Mouse (Mus musculus) layer of hippocampus, adult 2 months (tissue): Measurements from ENCODE around the gene Dscam. TPM values are rescaled to one million over a fixed set of nuclear protein-coding genes. Genes with fewer than 3 reads are reported as not detected.

Experiments
- DNase-seq, 2 experiments: peaks; one replicate each; pipeline ENCODE4 v3.0.0; 2022; ENCODE audit warnings: low spot score in 2 of 2
- H3K27ac ChIP-seq: fragments of 200-600 bp; 2 replicates; pipeline ENCODE4 v1.8.1; 2022
- H3K4me3 ChIP-seq: fragments of 200-600 bp; 2 replicates; pipeline ENCODE4 v1.8.1; 2022; ENCODE audit warnings: mild to moderate bottlenecking
- CTCF ChIP-seq: fragments of 200-600 bp; conservative IDR thresholded peaks from 2 replicates; pipeline ENCODE4 v1.8.1; 2022; ENCODE audit warnings: antibody characterized with exemption, mild to moderate bottlenecking, moderate library complexity
- total RNA-seq, 2 experiments: library from RNA; stranded (reverse); gene quantifications; 2 replicates each; pipeline ENCODE4 v1.2.3; 2021

Gene Dscam
- total RNA-seq, 2 experiments from 2014 or later: 36.8 to 41.0 TPM

DNA sequence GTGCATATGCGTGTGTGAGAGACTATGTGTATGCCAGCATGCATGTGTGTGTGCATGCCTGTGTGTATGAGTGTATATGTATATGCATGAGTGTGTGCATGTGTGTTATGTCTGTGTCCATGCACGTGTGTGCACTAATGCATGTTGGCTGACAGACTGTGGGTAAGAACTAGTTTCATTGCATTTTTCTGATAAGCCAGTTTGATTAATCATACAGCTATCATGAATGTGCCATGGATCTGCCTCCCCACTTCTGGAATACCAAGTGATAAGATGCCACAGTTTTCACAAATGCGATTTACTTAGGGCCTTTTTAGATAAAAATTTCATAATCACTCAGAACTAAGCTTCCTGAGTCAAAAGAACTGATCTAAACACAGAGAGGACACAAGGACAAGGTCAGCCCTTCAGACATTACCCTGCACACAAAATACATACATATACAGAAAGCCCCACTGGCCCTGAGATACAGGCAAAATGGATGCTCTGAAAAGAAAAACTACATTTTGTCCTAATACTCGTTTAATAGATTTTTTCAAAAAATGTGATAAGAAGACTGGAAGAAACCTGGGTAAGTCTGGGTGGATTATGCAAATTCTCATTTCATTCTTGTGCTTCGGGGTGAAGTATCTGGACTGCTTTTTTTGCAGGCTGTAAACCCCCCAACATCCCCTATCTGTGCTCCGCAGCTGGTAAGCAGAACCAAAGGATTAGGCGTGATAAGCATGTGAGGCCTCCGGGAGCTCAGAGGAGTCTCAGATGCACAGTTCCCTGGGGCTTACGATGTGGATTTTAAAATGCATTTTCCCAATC, 164.3 kb downstream of the Dscam start:
- H3K4me3 ChIP-seq: no peak overlapping the region
- H3K27ac ChIP-seq: no peak overlapping the region
- no peak for DNase-seq
- TF ChIP-seq CTCF: no peak

DNA sequence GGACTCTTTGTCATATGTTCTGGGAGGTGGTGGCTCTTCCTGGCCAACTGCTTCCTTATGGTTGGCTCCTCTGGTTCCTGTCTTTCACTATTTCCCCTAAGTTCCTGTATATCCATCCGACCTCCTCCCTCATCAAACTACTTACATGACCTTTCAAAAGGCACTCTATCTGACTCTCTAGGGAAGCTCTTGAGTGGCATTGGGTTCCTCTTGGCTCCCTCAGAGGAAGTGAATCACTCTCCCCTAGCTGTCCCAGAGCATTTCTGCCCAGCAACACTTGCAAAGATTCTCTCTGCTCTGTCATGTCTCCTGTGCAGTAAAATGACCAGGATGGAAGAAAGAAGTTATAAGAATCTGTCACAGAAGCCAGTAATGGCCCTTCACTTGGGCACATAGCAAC, 166.6 kb downstream of the Dscam start:
- H3K4me3 ChIP-seq: no peak overlapping the region
- no peak for DNase-seq
- no peak overlapping the region for H3K27ac ChIP-seq
- no peak for TF ChIP-seq CTCF

DNA sequence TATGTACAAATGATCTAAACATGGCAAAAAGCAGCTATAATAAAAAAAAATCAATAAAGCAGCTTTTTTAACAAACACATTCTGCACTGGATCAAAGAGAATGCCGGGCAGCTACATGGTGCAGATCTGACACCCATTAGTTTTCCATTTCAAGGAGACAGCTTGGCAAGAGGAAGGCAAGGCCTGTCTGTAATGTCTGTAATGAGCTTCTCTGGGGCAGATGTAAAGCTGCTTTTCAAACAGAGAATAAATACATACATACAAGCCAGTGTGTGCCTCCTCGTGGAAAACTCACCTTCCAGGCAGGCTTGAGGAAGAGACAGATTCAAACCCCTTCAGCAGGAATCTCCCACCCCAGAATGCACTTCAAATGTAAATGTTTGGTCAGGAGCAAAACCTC, 167.7 kb downstream of the Dscam start:
- DNase-seq: no peak
- no peak overlapping the region for H3K4me3 ChIP-seq
- peak overlapping the region; percentile 14; the same call in 1 of the 2 replicates for H3K27ac ChIP-seq
- TF ChIP-seq CTCF: no peak

GRCm38 (mm10) chr16:97002189-97002588, 168.4 kb downstream of the Dscam start:
- peak; percentile 74 to 82 for DNase-seq
- Histone ChIP-seq H3K4me3 (no peak overlapping the region), H3K27ac (peak overlapping the region; percentile 3; the same call in 1 of the 2 replicates)
- no peak for TF ChIP-seq CTCF

GRCm38 (mm10) chr16:96996854-96997253, 173.7 kb downstream of the Dscam start:
- no peak for TF ChIP-seq CTCF
- Histone ChIP-seq H3K4me3 (no peak overlapping the region), H3K27ac (no peak overlapping the region)
- peak; percentile 73 to 75 for DNase-seq

DNA sequence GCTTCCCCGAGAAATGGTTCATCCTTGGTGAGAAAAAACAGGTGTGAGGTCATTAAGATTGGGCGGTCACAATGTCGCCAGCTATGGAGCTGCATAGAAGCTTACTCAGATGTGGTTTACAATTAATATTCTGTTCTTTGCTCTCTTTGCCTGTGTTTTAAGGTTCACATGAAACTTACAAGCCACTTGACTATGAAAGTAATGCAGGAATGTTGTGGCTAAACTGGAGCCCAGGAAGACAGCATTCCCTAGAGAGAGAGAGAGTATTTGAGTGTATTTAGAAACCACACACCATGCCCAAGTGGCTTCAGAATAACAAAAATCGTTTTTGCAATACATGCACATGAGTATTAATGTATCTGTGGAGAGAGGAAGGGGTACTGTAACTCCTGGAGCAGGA, 174.7 kb downstream of the Dscam start:
- no peak for DNase-seq
- Histone ChIP-seq H3K4me3 (no peak overlapping the region), H3K27ac (no peak overlapping the region)
- TF ChIP-seq CTCF: no peak

DNA sequence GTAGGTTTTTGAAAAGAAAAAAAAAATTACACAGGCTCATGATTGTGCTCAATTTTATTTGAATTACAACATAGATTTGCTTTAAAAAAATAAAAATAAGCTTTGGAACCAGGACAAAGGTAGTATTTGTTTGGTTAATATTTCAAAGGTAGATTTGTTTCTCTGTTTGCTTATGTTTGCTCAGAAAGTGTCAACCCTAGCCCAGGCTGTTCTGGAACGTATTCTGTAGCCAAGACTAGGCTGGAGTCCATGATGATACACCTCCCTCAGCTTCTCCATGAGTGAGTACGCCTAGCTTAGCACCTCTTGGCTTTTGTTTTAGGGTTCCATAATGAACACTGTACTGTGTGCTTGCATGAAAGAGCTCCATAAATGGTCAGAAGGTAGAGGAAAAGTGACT, 183.2 kb downstream of the Dscam start:
- no peak overlapping the region for H3K4me3 ChIP-seq
- TF ChIP-seq CTCF: no peak
- DNase-seq: no peak
- H3K27ac ChIP-seq: no peak overlapping the region

DNA sequence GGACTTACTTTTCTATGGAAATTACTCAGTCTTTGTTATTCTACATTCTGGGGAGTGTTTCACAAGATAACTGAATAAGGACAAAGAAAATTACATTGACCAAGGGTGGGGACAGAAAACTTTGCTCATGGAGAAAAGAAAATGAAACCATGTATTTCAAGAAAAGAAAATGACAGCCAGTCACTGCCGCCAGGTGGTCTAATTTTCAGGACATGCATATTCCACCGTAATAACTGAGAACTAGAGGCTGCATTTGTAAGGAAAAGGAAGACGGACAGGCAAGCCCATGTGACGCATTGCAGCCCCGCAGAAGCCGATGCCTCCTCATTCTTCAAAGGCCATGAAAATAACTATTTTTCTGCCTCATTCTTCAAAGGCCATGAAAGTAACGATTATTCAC, 197.3 kb downstream of the Dscam start:
- no peak overlapping the region for H3K27ac ChIP-seq
- DNase-seq: no peak
- no peak for TF ChIP-seq CTCF
- H3K4me3 ChIP-seq: no peak overlapping the region

DNA sequence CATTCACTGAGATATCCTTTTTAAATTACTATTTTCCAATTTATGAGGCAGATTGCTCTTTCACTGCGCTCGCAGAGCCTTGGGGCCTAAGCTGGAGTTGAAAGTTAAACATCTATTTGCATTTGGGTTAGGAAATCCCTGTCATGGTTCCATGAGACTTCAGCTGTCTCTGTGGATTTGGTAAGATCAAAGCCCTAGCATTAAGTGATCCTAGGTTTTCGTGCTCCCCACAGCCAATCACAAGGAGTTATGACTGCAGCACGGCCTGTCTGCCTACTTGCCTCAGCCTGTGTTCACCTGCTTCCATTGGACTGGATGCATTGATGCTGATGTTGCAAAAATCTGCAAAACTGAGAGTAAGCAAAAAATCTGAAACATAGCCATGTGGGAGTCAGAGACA, 198.8 kb downstream of the Dscam start:
- TF ChIP-seq CTCF: no peak
- Histone ChIP-seq H3K27ac (no peak overlapping the region), H3K4me3 (no peak overlapping the region)
- DNase-seq: no peak

DNA sequence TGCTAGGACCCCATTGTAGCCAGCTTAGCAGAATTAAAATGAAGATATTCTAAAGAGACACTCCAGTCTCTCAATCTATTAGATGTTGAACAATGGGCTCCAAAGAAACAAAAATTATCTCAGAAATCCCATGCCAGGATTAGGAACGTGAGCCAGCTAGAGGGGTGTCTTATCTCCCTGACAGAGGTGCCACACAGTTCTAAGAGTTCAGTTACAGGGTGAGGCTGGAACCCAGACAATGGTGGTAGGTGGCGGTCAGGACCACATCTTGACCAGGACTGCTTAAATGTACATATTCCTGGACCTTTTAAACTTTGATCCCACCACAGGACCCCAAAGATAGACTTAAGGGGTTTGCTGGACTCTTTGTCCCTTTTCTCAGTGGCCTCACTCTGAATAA, 200.1 kb downstream of the Dscam start:
- no peak overlapping the region for H3K27ac ChIP-seq
- TF ChIP-seq CTCF: no peak
- no peak for DNase-seq
- H3K4me3 ChIP-seq: no peak overlapping the region

DNA sequence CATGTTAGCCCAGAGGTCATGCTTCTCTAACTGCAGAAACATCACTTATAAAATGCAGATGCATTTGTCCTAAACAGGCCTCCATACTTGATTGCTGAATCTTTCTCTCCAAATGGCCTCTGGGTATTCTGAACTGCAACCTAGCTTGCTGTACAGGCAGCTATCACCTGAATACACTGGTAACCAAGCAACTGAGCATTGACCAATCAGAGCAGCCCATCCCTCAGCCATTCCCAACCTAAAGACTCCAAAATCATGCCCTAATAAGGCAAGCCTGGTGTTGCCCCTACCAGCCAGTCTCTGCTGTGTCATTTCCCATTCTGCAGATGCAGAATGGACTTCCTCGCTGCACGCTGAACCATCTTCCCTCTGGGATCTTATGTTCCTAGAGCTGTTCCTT, 200.9 kb downstream of the Dscam start:
- Histone ChIP-seq H3K27ac (no peak overlapping the region), H3K4me3 (no peak overlapping the region)
- TF ChIP-seq CTCF: no peak
- no peak for DNase-seq

- Histone ChIP-seq H3K27ac (no peak overlapping the region), H3K4me3 (no peak overlapping the region)
- TF ChIP-seq CTCF: no peak
- no peak for DNase-seq
Observed at GRCm38 (mm10) chr16:96968885-96969480, 201.6 kb downstream of the Dscam start.

DNA sequence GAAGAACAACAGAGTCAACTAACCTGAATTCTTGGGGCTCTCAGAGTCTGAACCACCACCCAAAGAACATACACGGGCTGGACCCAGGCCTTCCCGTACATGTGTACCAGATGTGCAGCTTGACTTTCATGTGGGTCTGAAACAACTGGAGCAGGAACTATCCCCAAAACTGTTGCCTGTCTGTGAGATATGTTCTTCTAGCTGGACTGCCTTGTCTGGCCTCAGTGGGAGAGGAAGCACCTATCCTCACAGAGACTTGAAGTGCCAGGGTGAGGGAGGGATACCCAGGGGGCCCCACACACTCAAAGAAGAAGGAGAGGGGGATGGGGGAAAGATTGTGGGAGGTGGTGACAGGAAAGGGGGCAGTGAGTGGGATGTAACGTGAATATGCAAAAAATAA, 210.9 kb downstream of the Dscam start:
- Histone ChIP-seq H3K4me3 (no peak overlapping the region), H3K27ac (no peak overlapping the region)

DNA sequence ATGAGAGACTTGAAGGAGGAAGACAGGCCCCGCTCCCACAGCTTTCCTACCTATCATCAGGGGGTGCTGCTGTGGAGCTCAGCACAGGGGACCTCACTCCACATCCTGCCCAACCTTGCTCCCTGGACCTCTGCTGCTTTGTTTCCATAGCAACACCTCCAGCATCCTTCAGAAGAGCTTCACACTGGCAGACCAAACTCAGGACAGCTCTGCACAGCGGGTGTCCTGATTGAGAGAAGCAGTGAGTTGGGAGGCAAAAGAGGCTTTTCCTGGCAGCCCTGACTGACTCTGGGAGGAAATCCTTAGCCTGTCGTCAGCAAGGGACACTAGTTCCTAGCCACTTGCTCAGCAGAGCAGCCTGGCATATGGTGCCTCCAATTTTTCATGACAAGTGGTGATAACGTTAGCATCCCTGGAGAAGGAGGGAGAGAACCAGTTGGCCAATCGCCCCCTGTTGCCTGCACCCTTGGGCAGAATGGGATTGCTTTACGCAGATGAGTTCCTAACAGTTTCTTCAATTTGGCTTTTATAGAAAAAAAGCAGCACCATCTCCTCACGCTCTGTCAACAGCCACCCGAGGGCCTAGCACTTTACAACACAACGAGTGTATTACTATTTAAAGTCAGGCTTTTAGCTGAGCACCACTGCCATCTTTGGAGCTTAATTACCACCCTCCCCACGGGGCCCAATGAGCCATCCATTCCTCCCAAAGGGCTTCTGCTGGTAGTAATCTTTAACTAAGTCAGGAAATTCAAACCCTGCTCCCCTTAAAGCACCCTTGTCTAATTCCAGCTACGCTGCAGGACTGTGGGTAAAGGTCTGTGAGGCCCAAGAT, 224.9 kb downstream of the Dscam start:
- no peak for TF ChIP-seq CTCF
- Histone ChIP-seq H3K4me3 (no peak overlapping the region), H3K27ac (0 out of 2 replicates have a peak overlapping the region, but pooled peaks have one; percentile 7)
- DNase-seq: no peak

More for the DNA sequence above, 210.9 kb downstream of the Dscam start:
- no peak for DNase-seq
- no peak for TF ChIP-seq CTCF
